Mouse (Mus musculus) testis, adult 2 months (tissue): ENCODE results near the gene Plcg2.

ENCODE experiments used
- CTCF ChIP-seq: fragments of 200-500 bp; IDR thresholded peaks from 2 replicates; pipeline ENCODE4 v1.5.1; 2012; ENCODE audit warnings: low read depth, mild to moderate bottlenecking, inconsistent platforms, low read length, moderate library complexity; ENCODE audit not compliant: control insufficient read depth, insufficient read depth, insufficient replicate concordance
- POLR2A ChIP-seq: fragments of 200-500 bp; IDR thresholded peaks from 2 replicates; pipeline ENCODE4 v1.6.1; 2012; ENCODE audit warnings: low read depth, mild to moderate bottlenecking, inconsistent platforms, low read length, moderate library complexity; ENCODE audit not compliant: control insufficient read depth

DNA sequence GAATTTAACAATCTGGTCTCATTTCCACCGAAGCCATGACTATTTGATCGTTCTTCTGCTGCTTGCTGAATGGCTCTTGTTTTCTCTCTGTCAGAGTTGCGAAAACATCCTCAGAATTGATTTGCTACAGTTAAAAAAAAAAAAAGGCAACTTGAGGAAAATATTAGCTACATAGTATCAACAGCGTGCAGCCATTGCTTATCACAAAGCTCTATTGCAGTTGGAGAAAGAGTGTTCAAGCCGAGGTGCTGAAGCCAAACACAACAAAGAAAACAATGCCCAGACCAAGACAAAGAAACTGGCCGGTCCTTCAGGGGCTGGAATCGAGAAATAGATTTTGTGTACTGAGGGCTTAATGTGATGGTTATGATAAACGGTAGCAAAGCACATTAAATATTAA is 47.0 kb downstream of the Plcg2 start:
- TF ChIP-seq CTCF (no peak), POLR2A (no peak)
